Mouse (Mus musculus) CH12.LX (cell line): ENCODE measurements around the gene Cdc37.
A peak's percentile ranks its signal among the peaks of the same experiment; 100 is the strongest.

Experiments used
- HCFC1 ChIP-seq: IDR thresholded peaks from 2 replicates; pipeline ENCODE4 v1.6.1; 2012; ENCODE audit warnings: low read depth, mild to moderate bottlenecking, inconsistent platforms, low read length, improper control_type of control experiment
- USF2 ChIP-seq: conservative IDR thresholded peaks from 2 replicates; pipeline ENCODE4 v1.6.1; 2011; ENCODE audit warnings: low read depth, low read length, improper control_type of control experiment
- ZNF384 ChIP-seq: IDR thresholded peaks from 2 replicates; pipeline ENCODE4 v1.6.1; 2012; ENCODE audit warnings: low read depth, low read length, improper control_type of control experiment, inconsistent platforms

GRCm38 (mm10) chr9:21167140-21168097, 17.6 kb upstream of the Cdc37 start:
- TF ChIP-seq HCFC1, result no peak
- no peak for TF ChIP-seq USF2
- peak; percentile 89 for TF ChIP-seq ZNF384
